Mouse (Mus musculus): ENCODE measurements around the gene Rbms3.

Rbms3 gene

GRCm38 (mm10) chr9:117250036-117250830, 379.5 kb downstream of the Rbms3 start:
- DNase-seq: peak; percentile 42

DNA sequence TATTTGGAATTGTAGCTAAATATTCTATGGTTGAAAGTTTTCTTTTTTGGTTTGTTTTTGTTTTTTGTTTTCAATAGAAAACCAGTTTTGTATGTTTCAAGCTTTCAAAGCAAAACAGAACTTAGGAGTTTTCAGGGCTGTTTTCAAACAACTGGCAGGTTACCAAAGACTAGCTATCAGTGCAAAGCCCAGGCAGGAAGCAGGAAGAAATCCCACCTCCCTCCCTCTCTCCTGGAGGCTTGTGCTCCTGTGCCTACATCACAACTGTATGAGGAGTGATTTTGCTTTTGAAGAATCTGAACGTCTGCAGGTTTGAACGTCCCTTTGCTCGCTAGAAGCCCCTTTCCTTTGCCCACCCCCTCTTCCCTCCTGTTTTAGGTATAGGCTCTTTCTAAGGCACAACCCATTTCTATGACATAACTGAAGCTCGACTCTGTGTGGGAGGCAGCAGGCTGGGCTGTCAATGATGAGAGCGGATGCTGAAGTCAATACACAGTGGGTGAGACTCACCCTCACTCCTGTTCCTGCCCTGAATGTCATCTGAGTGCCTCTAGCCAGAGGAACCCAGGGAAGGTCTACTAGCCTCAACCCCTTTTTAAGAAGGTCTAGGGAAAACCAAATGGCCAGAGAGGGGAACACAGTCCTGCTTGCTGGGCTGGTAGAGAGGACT, 382.3 kb downstream of the Rbms3 start:
- peak; percentile 16 for DNase-seq

GRCm38 (mm10) chr9:117246173-117246572, 383.5 kb downstream of the Rbms3 start:
- DNase-seq: peak; percentile 61

DNA sequence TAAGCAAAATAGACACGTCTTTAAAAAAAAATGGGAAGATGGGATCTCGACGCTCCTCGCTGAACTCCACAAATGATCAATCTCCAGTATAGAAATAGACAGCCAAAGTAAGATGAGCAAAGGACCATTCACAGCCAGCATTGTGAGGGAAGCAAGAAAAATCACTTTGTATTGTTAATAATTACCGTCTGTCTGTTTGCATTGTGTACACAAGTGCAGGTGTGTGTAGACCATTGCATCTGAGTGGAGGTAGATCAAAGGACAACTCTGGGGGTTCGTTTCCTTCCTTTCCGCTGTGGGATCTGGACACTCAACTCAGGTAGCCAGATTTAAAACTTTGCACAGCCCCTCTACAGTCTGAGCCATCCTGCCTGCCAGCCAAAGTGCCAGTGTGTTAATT, 386.3 kb downstream of the Rbms3 start:
- DNase-seq: no peak

- no peak for DNase-seq
Observed at GRCm38 (mm10) chr9:117234726-117235075, 395.0 kb downstream of the Rbms3 start.

DNA sequence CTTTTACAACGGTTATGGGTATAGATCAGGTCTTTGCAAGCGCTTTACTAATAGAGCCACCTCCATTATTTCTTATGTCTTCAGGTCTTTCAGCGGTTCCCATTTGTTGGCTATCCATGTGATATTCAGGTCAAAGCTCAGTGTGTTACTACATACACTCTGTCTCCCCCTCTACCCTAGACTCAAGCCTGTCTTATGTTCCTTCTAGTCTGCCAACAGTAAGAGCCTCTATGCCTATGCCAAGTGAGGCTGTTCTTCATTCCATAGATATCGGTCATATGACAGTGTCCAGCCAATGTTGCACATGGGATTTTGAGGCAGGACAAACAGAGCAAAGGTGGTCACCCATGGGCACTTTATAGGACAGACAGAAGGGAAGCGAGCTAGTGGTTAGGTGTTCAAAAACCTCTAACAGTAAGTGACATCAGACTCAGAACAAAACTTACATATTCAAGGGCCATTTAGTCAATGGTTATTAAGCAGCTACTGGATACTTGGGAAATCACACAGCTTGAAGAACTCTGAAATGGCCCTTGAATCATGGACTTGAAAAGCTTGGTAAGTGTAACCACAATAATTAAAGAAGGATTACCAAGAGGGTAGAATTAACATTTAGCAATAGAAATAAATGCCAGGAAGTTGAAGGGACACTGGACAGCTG, 395.5 kb downstream of the Rbms3 start:
- no peak for DNase-seq

DNA sequence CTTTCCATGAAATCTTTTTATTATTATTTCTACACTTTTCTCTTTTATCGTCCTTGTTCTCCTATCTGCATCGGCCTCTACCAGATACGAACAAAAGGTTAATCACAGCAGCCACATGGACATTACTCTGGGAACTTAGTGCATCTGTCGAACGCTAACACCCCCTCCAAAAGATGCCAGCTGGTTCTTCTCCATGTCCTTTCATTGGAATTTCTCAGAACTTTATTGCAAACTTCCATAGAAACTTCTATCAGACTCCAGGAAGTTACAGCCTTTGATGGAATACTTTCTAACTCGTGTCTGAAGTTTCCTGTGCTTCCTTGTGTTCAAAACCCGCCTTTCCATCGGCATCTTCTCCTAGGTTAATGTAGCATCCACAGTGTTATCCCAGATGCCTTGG, 407.0 kb downstream of the Rbms3 start:
- no peak for DNase-seq

- DNase-seq: no peak
Observed at GRCm38 (mm10) chr9:117221481-117221880, 408.2 kb downstream of the Rbms3 start.

DNA sequence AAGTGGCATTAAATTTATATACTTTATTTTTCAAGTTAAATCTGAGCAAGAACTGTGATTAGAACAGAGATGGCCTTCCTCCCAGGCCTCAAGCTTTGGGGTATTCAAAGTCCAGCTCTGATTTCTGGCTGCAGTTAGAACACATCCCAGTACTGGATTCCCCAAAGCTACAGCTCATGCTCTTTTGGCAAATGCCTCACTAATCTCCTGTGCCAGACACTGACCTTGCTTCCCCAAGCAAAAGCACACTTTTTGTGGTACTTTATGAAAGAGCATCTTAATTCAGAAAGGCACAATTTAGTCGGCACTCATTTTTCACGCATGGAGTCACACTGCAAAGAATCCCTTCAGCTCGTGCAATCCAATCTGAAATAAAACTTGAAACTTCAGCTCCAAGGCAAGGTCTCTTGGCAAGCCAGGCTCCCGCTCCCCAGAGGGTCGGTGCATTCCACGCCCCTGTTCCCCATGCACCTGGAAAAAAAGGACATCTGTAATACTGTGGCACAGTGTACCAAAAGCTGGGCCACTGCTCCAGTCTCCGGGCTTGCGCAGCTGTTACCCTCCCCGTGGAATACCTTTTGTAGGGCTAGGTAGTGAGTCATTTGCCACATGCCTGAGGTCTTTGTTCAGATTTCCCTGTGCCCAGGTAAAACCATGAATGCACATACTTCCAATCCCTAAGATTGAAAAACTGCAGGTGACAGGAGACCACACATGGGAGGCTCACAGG, 413.5 kb downstream of the Rbms3 start:
- no peak for DNase-seq

DNA sequence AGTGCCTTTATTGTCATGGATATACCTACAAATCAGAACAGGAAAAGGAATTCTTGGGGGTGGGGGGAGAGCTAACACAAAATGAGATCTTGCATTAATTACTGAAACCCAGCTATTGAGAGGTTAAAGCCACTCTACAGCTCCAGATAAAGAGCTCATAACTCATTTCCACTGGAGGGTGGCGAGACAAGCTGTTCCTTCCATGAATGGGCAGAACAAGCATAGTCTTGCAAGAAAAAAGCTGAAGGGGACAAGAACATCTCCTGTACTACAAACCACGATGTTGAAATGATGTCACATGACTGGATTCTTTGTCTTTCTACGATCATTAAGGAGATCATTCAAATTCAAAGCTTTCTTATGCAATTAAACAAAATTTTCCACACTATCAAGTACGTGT, 417.7 kb downstream of the Rbms3 start:
- no peak for DNase-seq

GRCm38 (mm10) chr9:117210344-117210743, 419.4 kb downstream of the Rbms3 start:
- no peak for DNase-seq

DNA sequence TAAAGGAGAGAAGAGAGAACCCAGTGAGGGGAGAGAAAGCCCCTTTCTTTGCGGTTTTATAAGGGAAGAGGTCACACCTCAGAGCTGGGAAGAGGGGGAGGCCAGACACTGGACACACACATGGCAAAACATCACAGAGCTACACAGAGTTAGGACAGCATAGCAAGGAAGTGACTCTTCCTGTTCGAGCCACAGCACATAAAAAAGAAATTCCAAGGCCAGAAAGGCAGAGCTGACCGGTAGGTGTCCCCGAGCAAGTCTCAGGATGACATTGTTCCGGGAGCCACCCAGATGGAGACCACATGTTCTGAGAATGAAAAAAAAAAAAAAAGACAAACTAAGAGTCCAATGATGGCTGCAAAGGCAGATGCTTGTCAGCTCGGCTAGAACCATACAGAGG, 424.3 kb downstream of the Rbms3 start:
- DNase-seq: peak; percentile 33

GRCm38 (mm10) chr9:117200067-117200658, 429.6 kb downstream of the Rbms3 start:
- DNase-seq: no peak

- DNase-seq: no peak
Observed at GRCm38 (mm10) chr9:117197531-117197930, 432.2 kb downstream of the Rbms3 start.

DNA sequence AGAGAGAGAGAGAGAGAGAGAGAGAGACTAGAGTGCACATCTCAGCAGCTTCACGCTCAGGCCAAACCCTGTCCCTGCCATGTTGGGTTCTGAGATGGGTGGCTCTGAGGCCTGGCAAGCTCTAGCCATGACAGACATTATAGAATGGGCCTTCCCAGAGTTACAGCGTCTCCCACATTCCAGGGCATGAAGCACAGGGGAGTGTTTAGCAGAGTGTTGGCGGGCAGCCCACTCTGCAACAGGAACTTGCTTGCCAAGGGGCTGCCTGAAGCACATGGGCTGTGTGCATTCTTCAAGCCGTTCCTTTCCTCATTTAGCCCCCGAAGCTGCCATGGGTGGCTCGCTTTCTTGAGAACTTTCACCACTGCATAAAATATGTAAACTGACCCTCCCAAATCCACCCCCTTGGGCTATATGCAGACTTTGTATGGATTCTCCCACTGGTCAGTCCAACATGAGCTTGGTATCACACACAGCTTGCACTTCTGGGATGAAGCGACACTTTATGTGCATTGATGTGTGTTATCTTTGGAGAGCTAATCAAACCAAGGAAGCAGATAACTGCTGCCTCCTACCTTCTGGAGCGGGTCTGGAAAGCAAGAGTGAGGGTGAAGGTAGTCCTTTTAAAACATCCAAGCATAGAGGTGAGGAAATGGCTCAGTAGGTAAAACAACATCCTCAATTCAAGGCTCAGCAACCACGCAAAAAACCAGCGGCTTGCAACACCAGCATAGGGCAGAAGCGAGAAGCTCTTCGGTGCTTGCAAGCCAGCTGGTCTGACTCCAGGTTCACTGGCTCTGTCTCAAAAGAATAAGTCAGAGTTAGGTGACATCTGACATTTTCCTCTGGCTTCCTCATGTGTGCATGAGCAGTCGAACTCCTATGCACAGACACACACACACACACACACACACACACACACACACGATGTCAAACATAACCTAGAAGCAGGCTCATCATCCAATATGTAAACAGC, 436.9 kb downstream of the Rbms3 start:
- DNase-seq: no peak

DNA sequence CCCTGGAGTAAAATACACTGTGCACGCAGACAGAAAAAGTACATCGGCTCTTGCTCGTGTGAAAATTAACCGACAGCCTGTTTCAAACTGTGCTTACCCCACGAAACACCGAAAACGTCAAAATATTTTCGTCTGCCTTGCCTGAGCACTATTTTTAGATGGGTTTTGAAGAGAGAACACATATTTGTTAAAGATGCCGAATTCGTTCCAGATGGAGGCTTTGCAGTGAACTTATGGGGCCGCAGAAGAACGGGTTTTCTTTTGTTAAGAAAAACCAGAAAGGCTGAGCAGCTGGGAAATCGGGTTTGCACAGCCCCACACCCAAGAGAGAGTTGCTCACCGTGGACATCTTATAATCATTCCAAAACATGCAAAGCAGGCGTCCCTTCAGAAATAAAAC, 437.6 kb downstream of the Rbms3 start:
- DNase-seq: peak; percentile 35

- no peak for DNase-seq
Observed at GRCm38 (mm10) chr9:117188406-117188805, 441.3 kb downstream of the Rbms3 start.

GRCm38 (mm10) chr9:117187116-117188034, 442.3 kb downstream of the Rbms3 start:
- no peak for DNase-seq

DNA sequence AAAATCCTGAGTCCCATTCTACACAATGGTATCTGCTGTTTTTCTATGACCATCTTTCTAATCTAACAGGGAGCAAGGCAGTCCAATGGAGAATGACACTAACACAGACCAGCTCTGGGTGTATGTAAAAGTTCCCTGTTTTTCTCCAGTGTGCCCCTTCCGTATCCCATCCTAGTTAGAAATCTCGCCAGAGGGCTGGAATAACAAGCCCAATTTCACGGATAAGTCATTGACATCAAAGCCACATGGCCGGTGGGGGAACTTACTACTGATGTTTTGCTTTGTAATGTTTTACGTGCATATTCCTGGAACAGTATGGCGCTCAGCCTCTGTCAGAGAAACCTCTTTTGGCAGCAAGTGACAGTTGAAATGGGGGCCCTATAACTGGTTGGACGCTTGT, 449.1 kb downstream of the Rbms3 start:
- no peak for DNase-seq

GRCm38 (mm10) chr9:117178366-117178765, 451.3 kb downstream of the Rbms3 start:
- DNase-seq: no peak

DNA sequence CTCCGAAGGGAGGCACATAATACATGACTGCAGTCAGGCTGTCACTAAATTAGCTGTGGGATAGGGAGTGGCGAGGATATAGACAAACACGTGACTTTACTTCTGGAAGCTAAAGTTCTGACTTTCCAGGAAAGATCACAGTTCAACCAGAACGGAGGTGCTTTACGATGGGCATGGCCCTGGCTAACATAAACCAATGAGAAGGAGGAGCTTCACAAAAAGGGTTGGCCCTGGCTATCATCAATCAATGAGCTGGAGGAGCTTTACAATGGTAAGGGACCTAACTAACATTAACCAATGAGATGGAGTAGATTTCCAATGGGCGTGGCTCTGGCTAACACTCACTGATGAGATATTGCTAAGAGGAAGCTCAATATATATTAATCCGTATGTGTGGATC, 457.2 kb downstream of the Rbms3 start:
- DNase-seq: no peak
